Mouse (Mus musculus): Measurements from ENCODE around the gene Mamdc4.

DNA sequence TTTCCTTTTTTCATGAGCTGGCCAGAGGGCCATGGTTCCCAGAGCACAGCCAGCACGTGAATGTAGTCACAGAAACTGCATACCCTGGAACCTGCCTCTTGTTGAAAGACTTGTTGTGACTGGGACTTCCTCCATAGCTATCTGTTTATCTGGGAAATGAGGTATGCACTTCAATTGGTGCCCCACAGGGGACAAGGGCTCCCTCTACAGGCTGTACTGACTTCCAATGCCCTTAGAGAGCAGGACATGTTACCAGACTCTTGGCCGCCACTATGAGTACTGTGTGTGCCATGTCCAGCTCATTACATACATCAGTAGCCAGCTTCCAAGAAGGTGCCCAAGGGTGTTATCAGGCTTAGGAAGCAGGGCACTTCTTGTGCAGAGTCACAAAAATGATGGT is 17.2 kb upstream of the Mamdc4 start:
- TF ChIP-seq POLR2AphosphoS2 (IDR thresholded peaks at IDR 0.05; ENCODE audit: insufficient read length, low read depth) (no peak), POLR2A (IDR thresholded peaks at IDR 0.05; ENCODE audit: insufficient read length, low read depth) (no peak), USF1 (IDR thresholded peaks at IDR 0.05; ENCODE audit: low read depth) (no peak), MYOG (IDR thresholded peaks at IDR 0.05; ENCODE audit: control insufficient read depth in 1 of 3, insufficient read depth in 1 of 3, insufficient read length in 2 of 3, low read depth in 2 of 3) (no peak), MYOD1 (IDR thresholded peaks at IDR 0.05; ENCODE audit: control insufficient read depth in 1 of 3, insufficient read length in 2 of 3, low read depth in 2 of 3) (no peak), TCF3 (IDR thresholded peaks at IDR 0.05; ENCODE audit: insufficient read length, low read depth) (no peak), E2F4 (IDR thresholded peaks at IDR 0.05; ENCODE audit: insufficient read depth) (no peak), SRF (IDR thresholded peaks at IDR 0.05; ENCODE audit: control insufficient read depth, insufficient read length, low read depth) (no peak), TCF12 (IDR thresholded peaks at IDR 0.05; ENCODE audit: insufficient read depth, poor library complexity, severe bottlenecking) (no peak), REST (IDR thresholded peaks at IDR 0.05; ENCODE audit: insufficient read depth, insufficient read length) (no peak)
